Mouse (Mus musculus) brain, embryonic 14.5 days (tissue): ENCODE results near the gene Nudt22. TPM values are rescaled to one million over a fixed set of nuclear protein-coding genes. Genes with fewer than 3 reads are reported as not detected.

ENCODE experiments used
- DNase-seq: peaks from one replicate; pipeline ENCODE4 v3.0.0-alpha.2; 2011; ENCODE audit warnings: low read depth
- CTCF ChIP-seq: fragments of 200-500 bp; IDR thresholded peaks from 2 replicates; pipeline ENCODE4 v1.5.1; 2012; ENCODE audit warnings: inconsistent platforms, mild to moderate bottlenecking, moderate library complexity, borderline replicate concordance; ENCODE audit not compliant: insufficient read depth, insufficient read length; ENCODE audit errors: extremely low read depth
- POLR2A ChIP-seq: fragments of 200-500 bp; IDR thresholded peaks from 2 replicates; pipeline ENCODE4 v1.6.1; 2012; ENCODE audit warnings: mild to moderate bottlenecking, inconsistent platforms, borderline replicate concordance; ENCODE audit not compliant: poor library complexity, insufficient read depth, insufficient read length, severe bottlenecking; ENCODE audit errors: extremely low read depth
- polyA plus RNA-seq: library from polyadenylated mRNA; depleted of rRNA; stranded (reverse); fragments of >200 nt; gene quantifications from 2 replicates; pipeline ENCODE4 v1.2.3, GENCODE M21; 2012

Gene Nudt22
- polyA plus RNA-seq, 1 experiment, result 15.4 TPM

DNA sequence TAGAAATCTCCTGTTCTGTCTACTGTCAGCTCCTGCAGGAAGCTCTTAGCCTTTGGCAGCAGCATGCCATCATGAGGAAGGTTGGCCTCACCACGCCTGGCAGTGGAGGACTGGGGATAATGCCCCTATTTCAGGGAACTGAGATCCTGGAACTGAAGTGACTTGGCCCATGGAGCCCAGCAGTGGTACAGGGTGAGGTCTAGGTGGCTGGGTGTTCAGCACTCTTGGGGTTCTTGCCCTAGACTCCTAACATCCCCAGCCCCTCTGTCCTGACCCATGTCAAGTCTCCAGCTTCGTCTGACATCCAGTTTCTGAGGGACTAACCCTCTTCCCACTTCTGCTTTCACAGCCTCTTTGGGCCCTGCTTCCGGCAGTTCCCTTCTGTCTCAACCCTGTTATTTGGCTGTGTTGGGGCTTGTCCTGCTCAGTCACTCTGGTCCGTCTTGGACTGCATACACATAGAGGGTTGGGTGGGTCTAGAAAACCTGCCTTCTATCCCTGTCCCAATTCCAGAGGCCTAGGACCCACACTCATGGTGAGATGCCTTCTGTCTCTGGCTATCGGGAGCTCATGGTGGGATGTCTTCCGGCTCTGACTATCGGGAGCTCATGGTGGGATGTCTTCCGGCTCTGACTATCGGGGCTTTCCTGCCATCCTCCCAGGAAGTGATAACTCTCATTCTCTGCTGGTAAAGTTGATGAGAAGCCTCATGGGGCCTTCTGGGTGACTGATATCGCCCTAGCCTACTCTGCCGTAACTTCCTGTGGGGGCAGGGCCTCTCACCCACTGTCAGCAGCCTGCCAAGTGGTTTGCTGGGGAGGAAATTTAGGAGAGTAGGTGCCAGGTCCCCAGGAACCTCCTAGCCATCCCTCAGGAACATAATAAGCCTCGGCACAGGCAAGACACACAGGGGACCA, 21.9 kb upstream of the Nudt22 start:
- no peak for TF ChIP-seq CTCF
- no peak for TF ChIP-seq POLR2A

DNA sequence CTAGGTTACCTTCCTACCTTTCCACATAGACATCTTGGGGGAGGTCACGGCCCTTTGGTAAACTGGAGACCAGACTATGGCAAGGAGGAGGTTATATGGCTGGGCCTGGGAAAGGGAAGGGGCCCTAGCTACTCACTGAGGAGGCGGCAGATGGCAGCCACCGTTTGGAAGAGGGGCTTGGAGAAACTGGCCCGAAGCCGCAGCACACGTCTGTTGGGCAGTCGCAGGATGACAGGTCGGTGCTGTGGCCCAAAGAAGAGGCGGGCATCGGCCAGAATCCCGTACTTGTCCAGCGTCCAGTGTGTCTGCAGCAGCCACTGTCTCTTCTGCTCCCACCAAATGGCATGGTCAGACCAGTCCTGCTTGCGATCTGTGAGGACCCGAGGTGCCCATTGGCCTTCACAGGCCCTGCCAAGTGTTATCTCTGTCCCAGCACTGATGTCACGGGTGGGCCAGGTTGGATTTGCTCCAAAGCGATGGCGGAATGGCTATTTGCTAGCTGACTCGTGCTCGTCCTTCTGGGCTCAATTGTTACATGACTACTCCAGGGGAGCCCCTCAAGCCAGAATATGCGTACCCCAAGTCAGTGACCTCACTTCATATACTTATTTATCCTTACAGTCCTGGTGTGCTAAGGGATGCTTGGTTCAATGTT, 18.7 kb upstream of the Nudt22 start:
- DNase-seq, result no peak

More for the DNA sequence above, 21.9 kb upstream of the Nudt22 start:
- DNase-seq, result no peak

GRCm38 (mm10) chr19:7013984-7014383, 18.1 kb upstream of the Nudt22 start:
- TF ChIP-seq POLR2A (no peak), CTCF (no peak)
- DNase-seq, result no peak

More for the DNA sequence above, 18.7 kb upstream of the Nudt22 start:
- no peak for TF ChIP-seq POLR2A
- TF ChIP-seq CTCF, result no peak

GRCm38 (mm10) chr19:7012426-7012825, 16.5 kb upstream of the Nudt22 start:
- no peak for DNase-seq

GRCm38 (mm10) chr19:7006892-7007593, 11.1 kb upstream of the Nudt22 start:
- no peak for DNase-seq

More at GRCm38 (mm10) chr19:7012426-7012825, 16.5 kb upstream of the Nudt22 start:
- TF ChIP-seq POLR2A (no peak), CTCF (no peak)

GRCm38 (mm10) chr19:6999360-7000063, 3.6 kb upstream of the Nudt22 start:
- TF ChIP-seq CTCF (no peak), POLR2A (no peak)
- DNase-seq, result no peak

More at GRCm38 (mm10) chr19:7006892-7007593, 11.1 kb upstream of the Nudt22 start:
- TF ChIP-seq CTCF (no peak), POLR2A (no peak)

GRCm38 (mm10) chr19:6997721-6998290, 1.9 kb upstream of the Nudt22 start:
- TF ChIP-seq POLR2A, result no peak
- no peak for TF ChIP-seq CTCF

DNA sequence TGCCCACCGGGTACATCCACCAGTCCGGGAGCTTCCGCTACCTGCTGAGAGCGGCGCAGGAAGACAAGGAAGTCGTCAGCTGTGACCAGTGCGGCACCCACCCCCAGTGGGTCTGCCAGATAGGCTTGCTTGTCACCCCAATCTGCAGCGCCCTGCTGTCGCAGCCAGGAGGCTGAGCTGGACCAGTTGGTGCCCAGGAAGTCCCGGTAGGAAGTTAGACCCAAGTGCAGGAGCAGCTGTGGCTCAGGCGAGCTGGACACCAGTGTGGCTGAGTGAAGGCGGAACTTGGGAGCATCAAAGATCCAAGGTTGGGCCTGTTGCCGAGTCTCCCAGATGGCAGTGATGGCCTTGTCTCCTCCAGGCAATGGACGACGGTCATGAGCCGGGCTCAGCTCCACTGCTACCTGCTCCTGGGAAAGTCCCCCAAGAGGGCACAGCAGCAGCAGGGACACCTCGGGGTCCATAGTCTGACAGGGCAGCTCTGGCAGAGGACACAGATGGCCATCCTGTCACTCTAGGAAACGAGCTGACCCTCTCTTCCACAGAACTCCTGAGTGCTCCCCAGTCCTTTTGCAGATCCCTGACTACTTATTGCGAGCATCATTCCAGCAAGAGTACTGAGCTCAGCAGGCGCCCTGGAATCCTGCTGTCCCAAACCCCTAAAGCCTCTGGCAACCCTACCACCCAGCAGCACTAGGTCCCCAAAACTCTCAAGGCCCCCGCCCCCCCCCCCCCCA, 494 bp downstream of the Nudt22 start:
- no peak for DNase-seq
- TF ChIP-seq CTCF, result no peak
- no peak for TF ChIP-seq POLR2A

More at GRCm38 (mm10) chr19:6997721-6998290, 1.9 kb upstream of the Nudt22 start:
- no peak for DNase-seq

GRCm38 (mm10) chr19:6994489-6994888, 1.4 kb downstream of the Nudt22 start:
- TF ChIP-seq CTCF (no peak), POLR2A (no peak)
- DNase-seq, result no peak

DNA sequence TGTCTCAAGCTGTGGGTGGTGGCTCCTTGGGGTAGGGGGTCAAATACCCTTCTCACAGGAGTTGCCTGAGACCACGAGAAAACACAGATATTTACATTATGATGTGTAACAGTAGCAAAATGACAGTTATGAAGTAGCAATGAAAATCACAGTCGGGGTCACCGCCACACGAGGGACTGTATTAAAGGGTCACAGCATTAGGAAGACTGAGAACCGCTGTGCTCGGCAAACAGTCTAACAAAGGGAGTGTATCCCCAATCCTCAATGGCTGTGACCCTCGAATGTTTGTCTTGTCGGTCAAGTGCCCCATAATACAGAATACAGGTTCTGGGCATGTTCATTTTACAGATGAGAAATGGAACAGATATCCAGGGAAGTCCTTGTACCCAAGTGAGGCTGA, 1.9 kb downstream of the Nudt22 start:
- DNase-seq, result no peak
- TF ChIP-seq POLR2A (no peak), CTCF (no peak)

DNA sequence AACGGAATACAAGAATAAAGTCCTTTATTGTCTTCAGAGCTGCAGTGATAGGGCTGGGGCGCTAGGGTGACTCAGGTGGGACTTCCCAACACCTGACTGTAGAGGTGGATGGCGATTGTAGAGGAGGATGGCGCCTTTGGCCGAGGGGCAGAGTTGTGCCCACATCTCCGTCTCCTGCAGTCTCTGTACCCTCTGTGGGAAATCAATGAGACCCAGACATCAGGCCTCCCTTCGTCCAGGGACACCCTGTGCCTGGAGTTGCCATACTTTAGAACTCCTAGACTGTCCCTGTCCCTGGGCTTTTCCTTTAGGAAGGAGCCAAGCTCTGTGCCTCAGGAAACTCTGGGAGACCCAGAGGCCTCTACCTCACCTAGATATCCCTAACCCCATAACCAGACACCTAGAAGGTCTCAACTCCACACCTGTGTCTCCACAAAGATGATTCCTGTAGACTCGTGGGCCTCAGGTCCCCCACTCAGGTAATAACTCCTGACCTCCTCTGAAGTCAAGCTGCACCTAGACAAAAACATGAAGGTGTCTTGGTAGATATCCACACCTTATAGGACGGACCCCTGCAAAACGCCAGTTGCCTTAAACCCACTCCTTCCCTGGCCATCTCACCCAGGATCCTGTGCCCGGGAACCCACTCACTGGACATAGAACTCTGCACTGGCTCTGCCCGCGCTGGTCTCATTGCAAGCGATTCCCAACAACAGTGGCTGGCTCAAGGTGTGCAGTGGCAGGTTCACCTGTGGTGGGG, 2.7 kb downstream of the Nudt22 start:
- TF ChIP-seq POLR2A, result no peak
- TF ChIP-seq CTCF, result no peak
- DNase-seq, result no peak
